Mouse (Mus musculus): ENCODE measurements at regions not wholly inside any gene's neighbourhood (a gene's known extent, or its start where the extent isn't known, plus 50 kb on each side); places are given as distances from the start of the nearest gene placed in this dataset.

GRCm38 (mm10) chr3:157695128-157696075 lies 128.7 kb downstream of the Ptger3 start:
- intact Hi-C loops (cut with DNase I) = no loop called here
- no peak overlapping the region for H3K4me3 ChIP-seq
- no peak for TF ChIP-seq CTCF (IDR thresholded peaks at IDR 0.05)
- DNase-seq (ENCODE audit: extremely low spot score in 1 of 2, low spot score in 2 of 2) = no peak
- H3K27ac ChIP-seq = no peak overlapping the region
